Mouse (Mus musculus) liver, postnatal 0 days (tissue): ENCODE results near the gene Olfr878.

ENCODE experiments used
- CTCF ChIP-seq: sonication (generic); IDR thresholded peaks from 2 replicates; pipeline ENCODE4 v1.5.1; 2016; ENCODE audit warnings: antibody characterized with exemption, low read depth
- EP300 ChIP-seq: IDR thresholded peaks from 2 replicates; pipeline ENCODE4 v1.6.1; 2016; ENCODE audit warnings: antibody characterized with exemption, low read depth, mild to moderate bottlenecking

- TF ChIP-seq EP300, result no peak
- TF ChIP-seq CTCF, result no peak
Observed at GRCm38 (mm10) chr9:37934146-37934545, 16.5 kb downstream of the Olfr878 start.
